Mouse (Mus musculus): ENCODE measurements around the gene Adgrl1.

Adgrl1 gene

DNA sequence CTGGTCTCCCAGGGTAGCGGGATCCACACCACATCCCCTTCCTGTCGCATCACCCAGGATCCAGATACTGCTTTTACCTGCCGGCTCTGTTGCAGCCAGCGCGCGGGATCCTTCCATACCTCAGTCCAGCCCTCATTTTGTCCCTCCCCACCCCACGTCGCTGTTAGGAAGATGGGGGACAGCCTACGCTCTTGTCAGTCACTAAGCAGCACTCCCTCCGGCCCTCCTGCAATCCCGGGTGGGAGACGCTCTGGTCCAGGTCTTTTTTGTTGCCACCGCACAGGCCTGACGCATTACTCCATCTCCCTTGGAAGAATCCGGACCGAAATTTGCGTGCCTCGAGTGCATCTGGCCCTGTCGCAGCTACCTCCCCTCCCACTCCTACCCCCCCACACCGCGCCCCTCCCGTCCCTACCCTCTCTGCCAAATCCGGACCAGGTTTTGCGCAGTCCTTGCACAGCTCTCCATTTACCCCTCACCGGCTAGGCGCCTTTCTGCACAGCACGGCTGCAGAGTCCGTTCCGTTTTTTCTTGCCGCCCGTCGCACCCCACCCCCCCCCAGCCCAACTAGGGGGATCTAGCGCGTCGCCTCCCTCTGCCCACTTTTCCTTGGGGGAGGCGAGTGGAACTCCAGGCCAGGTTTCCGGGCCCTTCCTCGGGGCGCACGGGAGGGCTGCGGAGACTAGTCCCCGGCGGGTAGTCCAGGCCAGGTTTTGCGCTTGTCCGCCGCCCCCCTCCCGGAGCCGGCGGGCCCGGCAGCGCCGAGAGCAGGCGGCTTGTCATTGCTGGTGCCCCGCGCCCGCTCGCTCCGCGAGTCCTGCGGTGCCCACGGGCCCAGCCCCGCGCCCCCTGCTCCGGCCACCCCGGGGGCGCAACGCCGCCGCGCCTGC is at the start of gene Adgrl1:
TSS of gene Adgrl1 (plus strand) at position 743 of the 890 bp plus-strand sequence.
- peak; percentile 70 to 81 for DNase-seq

- no peak for DNase-seq
These were observed 47.6 kb upstream of the Adgrl1 start for GRCm38 (mm10) chr8:83852329-83852728.

GRCm38 (mm10) chr8:83853323-83854050 is 46.4 kb upstream of the Adgrl1 start:
- no peak for DNase-seq

- DNase-seq = no peak
These were observed 43.3 kb upstream of the Adgrl1 start for GRCm38 (mm10) chr8:83856486-83857065.

DNA sequence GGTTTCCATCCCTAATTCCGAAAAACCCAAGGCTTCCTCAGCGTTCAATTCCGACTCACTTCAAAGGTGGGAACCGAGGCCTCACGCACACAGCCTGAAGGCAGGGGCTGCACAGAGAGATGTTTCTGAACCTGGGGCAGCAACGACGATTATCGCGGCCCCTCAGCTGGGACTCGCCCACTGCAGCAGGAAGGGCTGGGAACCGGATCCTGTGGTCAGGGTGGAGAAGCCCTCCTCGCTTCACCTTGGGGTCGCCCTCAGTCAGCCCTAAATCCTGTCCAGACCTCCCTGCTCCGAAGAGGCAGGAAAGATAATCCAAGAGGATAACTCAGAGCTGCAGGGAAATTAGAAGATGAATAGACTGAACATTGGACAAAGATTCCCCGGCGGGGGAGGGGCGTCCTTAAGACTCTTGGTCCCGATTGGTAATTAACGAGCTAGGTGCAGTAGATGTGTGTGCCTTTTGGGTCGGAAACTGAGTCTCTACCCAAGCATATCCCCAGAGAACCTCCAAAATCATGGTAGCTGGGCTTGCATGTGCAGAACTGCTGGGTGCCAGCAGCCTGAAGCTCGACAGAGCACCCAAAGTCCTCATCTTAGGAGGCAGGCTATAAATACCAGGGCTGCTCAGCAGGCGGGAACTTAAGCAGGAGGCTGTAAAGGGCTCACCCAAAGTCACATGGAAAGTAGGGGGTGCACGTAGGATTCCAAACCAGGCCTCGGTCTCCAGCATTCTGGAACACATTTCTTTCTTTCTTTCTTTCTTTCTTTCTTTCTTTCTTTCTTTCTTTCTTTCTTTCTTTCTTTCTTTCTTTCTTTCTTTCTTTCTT is 37.3 kb upstream of the Adgrl1 start:
- no peak for DNase-seq

DNA sequence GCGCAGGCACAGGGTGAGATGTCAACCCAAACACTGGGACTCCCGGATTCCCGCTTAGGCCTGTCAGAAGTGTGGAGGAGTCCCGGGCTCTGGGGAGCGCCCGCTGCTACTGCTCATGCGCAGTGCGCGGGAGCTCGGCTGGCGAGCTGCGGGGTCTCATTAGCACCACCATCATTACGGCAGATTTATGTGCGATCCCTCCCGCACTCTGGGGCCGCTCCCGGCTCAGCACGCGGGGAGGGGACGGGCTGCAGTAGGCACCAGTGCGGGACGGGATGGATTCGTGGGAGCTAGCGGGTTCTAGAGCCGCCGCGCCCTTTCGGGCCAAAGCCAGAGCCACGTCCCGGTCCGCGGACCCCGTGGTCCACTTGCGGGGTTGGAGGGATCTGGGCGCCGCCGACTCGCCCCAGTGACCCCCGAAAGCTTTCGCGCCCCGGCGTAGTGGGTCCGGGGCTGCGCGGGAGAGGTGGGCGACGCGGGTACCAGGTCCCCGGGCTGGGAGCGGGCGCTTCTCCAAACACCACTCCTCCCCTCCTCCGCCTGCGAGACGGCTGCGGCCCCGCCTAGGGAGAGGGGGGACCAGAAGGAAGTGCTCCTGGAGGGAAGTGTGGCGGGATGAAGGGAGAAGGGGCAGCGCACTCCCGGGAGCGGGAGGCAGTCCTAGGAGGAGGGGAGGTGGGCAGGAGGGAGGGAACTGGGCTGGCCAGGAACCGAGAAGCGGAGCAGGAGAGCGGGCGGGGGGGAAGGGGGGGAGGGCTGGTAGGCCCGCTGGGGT is 24.8 kb upstream of the Adgrl1 start:
- DNase-seq = no peak

DNA sequence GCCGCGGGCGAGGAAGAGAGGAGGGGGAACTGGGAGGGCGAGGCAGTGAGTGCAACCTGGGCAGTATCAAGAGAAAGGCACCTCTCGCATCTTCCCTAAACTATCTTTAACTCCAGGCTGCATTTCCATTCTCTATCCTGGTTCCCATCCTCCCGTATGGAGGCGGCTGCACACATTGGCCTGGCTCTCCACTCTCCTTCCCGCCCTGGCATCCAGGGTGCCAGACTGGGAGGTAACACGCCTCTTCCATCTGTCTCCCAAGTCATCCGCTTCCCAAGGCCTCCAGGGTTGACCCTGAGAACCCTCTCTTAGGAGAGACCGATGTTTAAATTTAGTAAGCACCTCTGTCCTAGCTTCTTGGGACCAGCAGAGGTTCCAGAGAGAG is 24.3 kb upstream of the Adgrl1 start:
- DNase-seq = no peak

DNA sequence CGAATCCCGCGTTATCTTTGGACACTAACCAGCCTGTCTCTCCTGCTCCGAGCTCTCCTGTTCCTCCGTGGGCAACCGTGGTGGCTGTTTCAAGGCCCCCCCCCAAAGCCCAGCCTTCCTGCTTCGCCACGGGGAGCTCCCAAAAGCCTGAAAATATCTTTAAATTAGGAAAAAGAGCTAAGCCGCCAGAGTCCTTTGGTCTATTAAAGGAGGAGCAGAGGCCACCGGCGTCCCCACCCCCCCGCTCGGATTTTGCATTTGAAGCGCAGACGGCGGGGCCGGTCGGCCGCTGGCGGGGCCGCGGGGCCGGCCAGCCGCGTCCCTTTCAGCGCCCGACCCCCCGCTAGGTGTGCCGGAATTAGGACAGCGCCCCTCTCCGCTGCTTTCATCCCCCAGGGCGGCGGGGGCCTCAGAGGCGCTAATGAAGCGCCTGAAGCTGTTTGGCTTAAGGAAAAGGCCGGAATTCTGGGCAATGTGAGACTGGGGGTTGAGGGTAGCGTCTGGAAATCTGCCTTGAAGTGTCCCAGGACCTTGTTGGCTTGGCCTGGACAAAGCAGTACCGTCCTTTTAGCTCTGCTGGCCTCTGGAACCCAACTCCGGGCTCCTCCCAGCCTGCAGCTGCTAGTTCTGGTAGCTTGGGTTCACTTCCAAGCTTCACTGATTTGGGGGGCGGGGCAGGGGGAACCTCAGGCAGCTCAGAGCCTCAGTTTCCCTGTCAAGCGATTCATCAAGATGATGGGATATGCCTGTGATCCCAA is 23.6 kb upstream of the Adgrl1 start:
- DNase-seq = no peak

DNA sequence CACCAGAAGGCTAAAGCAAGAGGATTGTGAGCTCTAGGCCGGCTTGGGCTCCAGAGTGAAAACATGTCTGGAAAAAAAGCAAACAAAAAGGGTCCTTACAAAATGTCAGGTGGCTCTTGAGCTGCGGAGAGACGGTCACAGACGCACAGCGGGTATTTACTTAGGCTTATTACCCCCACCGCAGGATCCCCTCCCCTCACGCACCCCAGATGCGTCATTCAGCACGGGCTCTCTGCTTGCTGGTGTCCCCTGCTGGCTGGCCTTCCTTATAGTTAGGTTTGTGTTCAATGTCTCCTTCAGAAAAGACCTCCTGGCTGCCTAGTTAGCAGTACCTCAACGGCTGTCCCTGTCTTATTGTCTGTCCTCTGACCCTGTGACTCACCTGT is 23.1 kb upstream of the Adgrl1 start:
- no peak for DNase-seq

DNA sequence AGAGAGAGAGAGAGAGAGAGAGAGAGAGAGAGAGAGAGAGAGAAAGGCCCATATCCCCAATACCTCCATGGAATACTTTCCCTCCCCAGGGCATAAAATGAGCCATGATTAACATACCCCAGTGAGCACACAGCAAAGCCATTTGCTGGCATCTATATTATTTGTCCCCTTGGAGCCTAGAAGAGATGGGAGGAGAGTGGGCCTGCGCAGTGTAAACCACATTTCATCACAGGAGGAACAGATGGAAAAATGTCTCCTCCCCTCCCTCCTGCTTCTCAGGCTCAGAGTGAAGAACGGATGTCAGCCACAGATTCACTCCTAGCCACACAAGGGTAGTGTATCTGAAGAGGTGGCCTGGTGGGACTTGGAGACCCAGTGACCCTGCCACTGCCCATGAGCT is 11.5 kb upstream of the Adgrl1 start:
- DNase-seq = no peak

GRCm38 (mm10) chr8:83892061-83892460 is 7.8 kb upstream of the Adgrl1 start:
- no peak for DNase-seq

GRCm38 (mm10) chr8:83893915-83894314 is 6.0 kb upstream of the Adgrl1 start:
- DNase-seq = peak; percentile 62 to 84

DNA sequence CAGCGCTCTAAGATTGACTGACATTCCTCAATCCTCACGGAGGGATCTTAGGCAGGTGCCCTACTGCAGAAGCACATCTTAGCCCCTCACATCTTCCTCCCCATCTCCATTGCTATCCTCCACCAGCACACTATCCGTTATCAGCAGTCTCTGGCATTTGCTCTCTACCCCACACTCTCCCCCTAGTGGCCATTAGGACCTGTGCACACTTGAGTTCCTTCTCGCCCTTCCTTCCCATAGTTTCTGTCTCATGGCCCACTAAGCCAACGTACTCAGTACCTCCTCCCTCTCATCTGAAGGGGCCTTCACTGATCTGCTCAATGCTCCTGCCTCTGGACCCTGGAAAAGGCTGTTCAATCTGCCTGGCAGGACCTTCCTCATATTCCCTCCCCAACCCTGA is 4.0 kb upstream of the Adgrl1 start:
- no peak for DNase-seq

DNA sequence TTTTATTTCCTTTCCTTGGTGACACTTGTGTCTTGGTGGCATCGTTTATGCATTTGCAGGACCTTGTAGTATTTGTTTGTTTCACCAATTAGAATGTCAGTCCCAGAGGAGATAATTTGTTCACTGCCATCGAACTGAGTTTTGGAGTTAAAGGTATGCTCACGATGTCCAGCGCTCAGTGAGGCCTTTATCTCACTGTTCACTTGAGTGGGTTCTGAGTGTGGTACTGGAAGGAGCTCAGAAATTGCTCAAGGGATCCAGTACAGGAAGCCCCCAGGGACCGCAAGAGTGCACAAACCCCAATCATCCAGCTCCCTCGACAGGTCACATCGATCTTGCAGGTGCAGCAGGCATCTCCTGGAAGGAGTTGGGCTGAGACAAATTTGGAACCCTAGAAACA is 3.4 kb upstream of the Adgrl1 start:
- DNase-seq = no peak

- peak in 1 of 2 experiments; percentile 56 for DNase-seq
These were observed 2.7 kb upstream of the Adgrl1 start for GRCm38 (mm10) chr8:83897211-83897610.

- DNase-seq = no peak
These were observed 1.4 kb upstream of the Adgrl1 start for GRCm38 (mm10) chr8:83898456-83898855.

- no peak for DNase-seq
These were observed 931 bp upstream of the Adgrl1 start for GRCm38 (mm10) chr8:83898985-83899362.

- no peak for DNase-seq
These were observed 506 bp downstream of the Adgrl1 start for GRCm38 (mm10) chr8:83900266-83900956.

- DNase-seq = no peak
These were observed 1.0 kb downstream of the Adgrl1 start for GRCm38 (mm10) chr8:83900957-83901270.

- DNase-seq = no peak
These were observed 1.9 kb downstream of the Adgrl1 start for GRCm38 (mm10) chr8:83901566-83902485.

Measured in spleen, adult 18-20 months (tissue).